Mouse (Mus musculus) neural tube, embryonic 11.5 days (tissue): Measurements from ENCODE around the gene Gm19426. TPM values are rescaled to one million over a fixed set of nuclear protein-coding genes. Genes with fewer than 3 reads are reported as not detected.
"Not testable (repeated sequence)": the region's sequence is repeated elsewhere in the genome, so short reads cannot be mapped to it uniquely, and the experiment has no call there.

ENCODE experiments used
- ATAC-seq: fragments of 200-750 bp; cut with Nextera tagmentation; 2 replicates; pipeline ENCODE4 v1.8.0; 2017; ENCODE audit warnings: moderate number of reproducible peaks, mild to moderate bottlenecking, moderate TSS enrichment, moderate library complexity; ENCODE audit not compliant: insufficient read depth, low FRiP score, low TSS enrichment
- DNase-seq: peaks from one replicate; pipeline ENCODE4 v3.0.0-alpha.2; 2015; ENCODE audit warnings: low spot score
- H3K27ac ChIP-seq: fragments of 300-500 bp; sonication (generic); 2 replicates; pipeline ENCODE4 v1.5.1; 2014; ENCODE audit warnings: low read depth, mild to moderate bottlenecking, low read length
- H3K27me3 ChIP-seq: fragments of 300-500 bp; sonication (generic); 2 replicates; pipeline ENCODE4 v1.6.1; 2014; ENCODE audit warnings: mild to moderate bottlenecking, low read length, mixed read lengths; ENCODE audit not compliant: control insufficient read depth, insufficient read depth
- H3K36me3 ChIP-seq: fragments of 300-500 bp; sonication (generic); 2 replicates; pipeline ENCODE4 v1.6.1; 2014; ENCODE audit warnings: mild to moderate bottlenecking, low read length, moderate library complexity, mixed read lengths; ENCODE audit not compliant: control insufficient read depth, insufficient read depth
- H3K4me1 ChIP-seq: fragments of 300-500 bp; sonication (generic); 2 replicates; pipeline ENCODE4 v1.6.1; 2014; ENCODE audit warnings: low read length, mixed read lengths; ENCODE audit not compliant: control insufficient read depth, insufficient read depth
- H3K4me2 ChIP-seq: fragments of 300-500 bp; sonication (generic); 2 replicates; pipeline ENCODE4 v1.6.1; 2014; ENCODE audit warnings: low read depth, mild to moderate bottlenecking, moderate library complexity
- H3K4me3 ChIP-seq: fragments of 300-500 bp; sonication (generic); 2 replicates; pipeline ENCODE4 v1.5.1; 2014; ENCODE audit warnings: low read depth, low read length
- H3K9ac ChIP-seq: fragments of 300-500 bp; sonication (generic); 2 replicates; pipeline ENCODE4 v1.6.1; 2014; ENCODE audit warnings: mild to moderate bottlenecking, low read length
- H3K9me3 ChIP-seq: fragments of 300-500 bp; sonication (generic); 2 replicates; pipeline ENCODE4 v1.6.1; 2016; ENCODE audit warnings: low read length; ENCODE audit not compliant: control insufficient read depth
- WGBS: fragments of 180-500 bp; shearing (Covaris S2); extraction: QIAGEN DNeasy Blood & Tissue Kit; methylation state at CpG from one replicate; pipeline ENCODE4 v1.1.7; 2014; 5-methylcytosine and 5-hydroxymethylcytosine counted together
- polyA plus RNA-seq: library from polyadenylated mRNA; unstranded; fragments of >200 nt; fragmentation: Nextera tagmentation; extraction: Ambion mirVana; gene quantifications from 2 replicates; pipeline ENCODE4 v1.2.1, GENCODE M21; 2014

Gene Gm19426
- polyA plus RNA-seq, 1 experiment from 2014 or later = 4.5 TPM

GRCm38 (mm10) chr2:84734351-84734864 lies 9.0 kb downstream of the Gm19426 start:
- DNase-seq = peak; percentile 66
- H3K9ac ChIP-seq = peak overlapping the region; percentile 80
- peak overlapping the region; percentile 47 for H3K4me3 ChIP-seq
- no peaks in the 10 kb centered on the region for H3K27me3 ChIP-seq
- ATAC-seq = peak; percentile 32
- H3K9me3 ChIP-seq = no peaks in the 10 kb centered on the region
- H3K36me3 ChIP-seq = no peaks in the 10 kb centered on the region
- WGBS = 0% methylated on average over 11 of the region's 11 CpGs
- peak overlapping the region; percentile 35; the same call in 1 of the 2 replicates for H3K27ac ChIP-seq
- H3K4me2 ChIP-seq = peak overlapping the region; percentile 74
- H3K4me1 ChIP-seq = peaks cover 35% of the 10 kb centered on the region

GRCm38 (mm10) chr2:84733579-84734300 lies 9.7 kb downstream of the Gm19426 start, which contains the start of gene Ypel4:
Gene Ypel4, plus strand, starts transcription at chr2:84734058.
- no peaks in the 10 kb centered on the region for H3K27me3 ChIP-seq
- WGBS = 7% methylated on average over 8 of the region's 8 CpGs
- DNase-seq = peak; percentile 68
- no peaks in the 10 kb centered on the region for H3K9me3 ChIP-seq
- peak within 1 kb of the TSS; percentile 35 for H3K27ac ChIP-seq
- H3K9ac ChIP-seq = peak within 1 kb of the TSS; percentile 80
- peak within 1 kb of the TSS; percentile 47 for H3K4me3 ChIP-seq
- peaks cover 31% of the 10 kb centered on the region for H3K4me1 ChIP-seq
- no peaks in the 10 kb centered on the region for H3K36me3 ChIP-seq
- peak; percentile 52 for ATAC-seq
- H3K4me2 ChIP-seq = peak within 1 kb of the TSS; percentile 74

GRCm38 (mm10) chr2:84732394-84732793 lies 11.1 kb downstream of the Gm19426 start:
- ATAC-seq (no peak), DNase-seq (no peak)
- no peaks in the 10 kb centered on the region for H3K27me3 ChIP-seq
- H3K4me3 ChIP-seq = no peak overlapping the region
- 75% methylated on average over 1 of the region's 1 CpGs for WGBS
- no peaks in the 10 kb centered on the region for H3K9me3 ChIP-seq
- H3K27ac ChIP-seq = no peak overlapping the region
- no peaks in the 10 kb centered on the region for H3K36me3 ChIP-seq
- no peak overlapping the region for H3K9ac ChIP-seq
- H3K4me2 ChIP-seq = no peak overlapping the region
- peaks cover 21% of the 10 kb centered on the region for H3K4me1 ChIP-seq

- Histone ChIP-seq H3K9ac (no peak overlapping the region), H3K36me3 (no peaks in the 10 kb centered on the region), H3K9me3 (no peaks in the 10 kb centered on the region), H3K27ac (no peak overlapping the region), H3K4me3 (no peak overlapping the region), H3K27me3 (no peaks in the 10 kb centered on the region), H3K4me1 (peaks cover 12% of the 10 kb centered on the region), H3K4me2 (no peak overlapping the region)
- WGBS = 78% methylated on average over 3 of the region's 3 CpGs
- DNase-seq = no peak
- no peak for ATAC-seq
Measured at GRCm38 (mm10) chr2:84731206-84731605, 12.2 kb downstream of the Gm19426 start.

- not testable (repeated sequence) for ATAC-seq, H3K27ac ChIP-seq, H3K36me3 ChIP-seq, H3K4me3 ChIP-seq, H3K9me3 ChIP-seq, H3K27me3 ChIP-seq, H3K4me1 ChIP-seq, DNase-seq, H3K9ac ChIP-seq, H3K4me2 ChIP-seq
- WGBS = 84% methylated on average over 5 of the region's 5 CpGs
Measured at GRCm38 (mm10) chr2:84728191-84728590, 15.3 kb downstream of the Gm19426 start.

GRCm38 (mm10) chr2:84727172-84727858 lies 16.1 kb downstream of the Gm19426 start, which contains the start of gene Clp1:
Gene Clp1, minus strand, starts transcription at chr2:84727350.
- no peaks in the 10 kb centered on the region for H3K4me1 ChIP-seq
- H3K27me3 ChIP-seq = no peaks in the 10 kb centered on the region
- peak within 1 kb of the TSS; percentile 68 for H3K4me2 ChIP-seq
- under 1% methylated on average over 39 of the region's 39 CpGs for WGBS
- 0 out of 2 replicates have a peak within 1 kb of the TSS, but pooled peaks have one; percentile 45 for H3K27ac ChIP-seq
- DNase-seq (peak; percentile 97), ATAC-seq (peak; percentile 96)
- H3K36me3 ChIP-seq = peaks cover 2% of the 10 kb centered on the region; the same call in 1 of the 2 replicates
- H3K4me3 ChIP-seq = peak within 1 kb of the TSS; percentile 59
- H3K9ac ChIP-seq = peak within 1 kb of the TSS; percentile 54
- no peaks in the 10 kb centered on the region for H3K9me3 ChIP-seq

- Histone ChIP-seq H3K36me3 (peaks cover 2% of the 10 kb centered on the region; the same call in 1 of the 2 replicates), H3K9me3 (no peaks in the 10 kb centered on the region), H3K27me3 (no peaks in the 10 kb centered on the region), H3K4me1 (no peaks in the 10 kb centered on the region), H3K4me3 (peak overlapping the region; percentile 59), H3K27ac (no peak overlapping the region), H3K9ac (peak overlapping the region; percentile 37), H3K4me2 (peak overlapping the region; percentile 68)
- DNase-seq = no peak
- 3% methylated on average over 9 of the region's 9 CpGs for WGBS
- ATAC-seq = peak; percentile 4; the same call in 1 of the 2 replicates
Measured at GRCm38 (mm10) chr2:84726716-84727115, 16.7 kb downstream of the Gm19426 start.

GRCm38 (mm10) chr2:84725770-84726169 lies 17.7 kb downstream of the Gm19426 start:
- no peak overlapping the region for H3K4me3 ChIP-seq
- H3K9ac ChIP-seq = no peak overlapping the region
- DNase-seq (no peak), ATAC-seq (no peak)
- no peaks in the 10 kb centered on the region for H3K4me1 ChIP-seq
- H3K27ac ChIP-seq = no peak overlapping the region
- H3K9me3 ChIP-seq = no peaks in the 10 kb centered on the region
- peaks cover 2% of the 10 kb centered on the region; the same call in 1 of the 2 replicates for H3K36me3 ChIP-seq
- 0 out of 2 replicates have a peak overlapping the region, but pooled peaks have one; percentile 1 for H3K4me2 ChIP-seq
- H3K27me3 ChIP-seq = no peaks in the 10 kb centered on the region
- WGBS = 92% methylated on average over 10 of the region's 10 CpGs
